In genomic region chr14:8935121-8935520, GRCm38 (mm10) we compare ENCODE assay signal across 10 mouse cellular contexts.
DNase-seq lines count a peak whose midpoint lies in the region; ATAC-seq lines count a peak whose summit lies in the region.
"Had no signal": no experiment of that assay in that cellular context is flagged by ENCODE, and none has a peak within 500 bp of the region (broad histone marks: within the 10 kb centered on the region; RNA-seq: fewer than 3 reads in every experiment).

No protein-coding gene starts in this region.

- H3K27ac ChIP-seq in kidney, embryonic 16.5 days (ENCODE audit: low read length) = no peak overlapping the region
- H3K27ac ChIP-seq in hindbrain, embryonic 14.5 days = no peak overlapping the region
- H3K27ac ChIP-seq: limb, embryonic 13.5 days; stomach, embryonic 15.5 days had no signal

- H3K4me2 ChIP-seq in kidney, embryonic 16.5 days (replicated peaks; ENCODE audit: low read depth, low read length) = no peak overlapping the region
- no peak overlapping the region for H3K4me2 ChIP-seq in hindbrain, embryonic 14.5 days (replicated peaks)
- H3K4me2 ChIP-seq: limb, embryonic 13.5 days; stomach, embryonic 15.5 days had no signal

- H3K4me3 ChIP-seq in kidney, embryonic 16.5 days (ENCODE audit: low read length) = no peak overlapping the region
- no peak overlapping the region for H3K4me3 ChIP-seq in hindbrain, embryonic 14.5 days (replicated peaks; ENCODE audit: low read length)
- H3K4me3 ChIP-seq: limb, embryonic 13.5 days; stomach, embryonic 15.5 days had no signal

- peak; percentile 3 for DNase-seq in kidney, adult 18-20 months
- DNase-seq in Muller cell, postnatal 12 days (ENCODE audit: inconsistent ontology term) = peak; percentile 33
- DNase-seq in cerebellum, postnatal 25 days = peak; percentile 19 to 60
- DNase-seq in hindbrain, embryonic 14.5 days (ENCODE audit: low spot score) = peak; percentile 85
- DNase-seq in left cerebral cortex, postnatal 14 days (ENCODE audit: low spot score in 2 of 2) = peak; percentile 58 to 78
- peak; percentile 52 for DNase-seq in right cerebral cortex, postnatal 4 days

- intact Hi-C loops in left cerebral cortex, postnatal 14 days (cut with DNase I) = no loop called here

- WGBS in kidney, embryonic 16.5 days = 21% methylated on average over 5 of the region's 5 CpGs
- 20% methylated on average over 5 of the region's 5 CpGs for WGBS in hindbrain, embryonic 14.5 days

- H3K4me1 ChIP-seq in kidney, embryonic 16.5 days (ENCODE audit: insufficient read depth, low read length) = no peaks in the 10 kb centered on the region
- H3K4me1 ChIP-seq in hindbrain, embryonic 14.5 days (replicated peaks; ENCODE audit: control insufficient read depth, insufficient read depth, low read length) = no peaks in the 10 kb centered on the region
- H3K4me1 ChIP-seq: limb, embryonic 13.5 days; stomach, embryonic 15.5 days had no signal

- H3K36me3 ChIP-seq in kidney, embryonic 16.5 days (ENCODE audit: insufficient read depth, low read length) = no peaks in the 10 kb centered on the region
- H3K36me3 ChIP-seq in hindbrain, embryonic 14.5 days (replicated peaks; ENCODE audit: control insufficient read depth, insufficient read depth) = no peaks in the 10 kb centered on the region
- H3K36me3 ChIP-seq: limb, embryonic 13.5 days; stomach, embryonic 15.5 days had no signal

- no peak for ATAC-seq in kidney, embryonic 16.5 days (ENCODE audit: low FRiP score, low TSS enrichment)
- ATAC-seq in hindbrain, embryonic 14.5 days (ENCODE audit: low FRiP score) = no peak; the same call in 1 of the 2 replicates
- ATAC-seq in activated CD4-positive, CD25-positive, alpha-beta regulatory T cell, adult 4 months = no peak

- H3K9ac ChIP-seq in kidney, embryonic 16.5 days (replicated peaks; ENCODE audit: low read length) = no peak overlapping the region
- H3K9ac ChIP-seq in hindbrain, embryonic 14.5 days = no peak overlapping the region
- H3K9ac ChIP-seq: limb, embryonic 13.5 days; stomach, embryonic 15.5 days had no signal

- H3K9me3 ChIP-seq in kidney, embryonic 16.5 days (ENCODE audit: low read length) = no peaks in the 10 kb centered on the region
- H3K9me3 ChIP-seq in hindbrain, embryonic 14.5 days (ENCODE audit: control insufficient read depth, low read length) = no peaks in the 10 kb centered on the region
- H3K9me3 ChIP-seq: limb, embryonic 13.5 days; stomach, embryonic 15.5 days had no signal

- H3K27me3 ChIP-seq in kidney, embryonic 16.5 days (ENCODE audit: insufficient read depth, low read length) = no peaks in the 10 kb centered on the region
- H3K27me3 ChIP-seq in hindbrain, embryonic 14.5 days (ENCODE audit: control insufficient read depth, insufficient read depth, low read length) = no peaks in the 10 kb centered on the region
- H3K27me3 ChIP-seq: limb, embryonic 13.5 days; stomach, embryonic 15.5 days had no signal

Comparison
In these comparisons a context has a peak if more than half of its experiments do, and no peak if none do; other contexts are left out.
1. DNase-seq: peak in every context shown above with its lines; median percentile 85 in hindbrain, embryonic 14.5 days; 68 in left cerebral cortex, postnatal 14 days; 52 in right cerebral cortex, postnatal 4 days; 40 in cerebellum, postnatal 25 days; 33 in Muller cell, postnatal 12 days; 3 in kidney, adult 18-20 months.